Mouse (Mus musculus) cerebellum, adult 18-20 months (tissue): ENCODE measurements around the gene 1700025B11Rik.
"Not testable (repeated sequence)": the region's sequence is repeated elsewhere in the genome, so short reads cannot be mapped to it uniquely, and the experiment has no call there.

Source experiments
- DNase-seq, 2 experiments: peaks; one replicate each; pipeline ENCODE4 v3.0.0; 2021

Gene 1700025B11Rik

GRCm38 (mm10) chr15:77561792-77562191 lies at the start of gene 1700025B11Rik:
Gene 1700025B11Rik, minus strand, starts transcription at chr15:77561892.
- no peak for DNase-seq

DNA sequence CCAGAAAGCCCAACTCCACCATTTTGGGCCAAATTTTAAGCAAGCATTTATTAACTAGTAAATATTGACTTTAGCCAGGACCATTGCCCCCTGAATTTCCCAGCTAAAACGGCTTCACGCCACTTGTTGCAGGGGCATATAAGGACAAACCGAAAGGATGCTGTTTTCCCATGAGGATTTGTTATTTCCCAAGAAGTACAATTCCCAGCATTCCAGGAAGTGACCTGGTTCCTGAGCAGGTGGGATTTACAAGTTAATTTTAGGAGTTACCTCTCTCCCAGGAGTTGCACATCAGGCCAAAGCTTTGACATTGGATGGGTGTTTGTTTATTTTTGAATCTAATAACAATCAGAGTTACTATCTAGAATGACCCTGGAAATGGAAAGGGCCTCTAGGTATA lies 44.4 kb upstream of the 1700025B11Rik start:
- DNase-seq: no peak

DNA sequence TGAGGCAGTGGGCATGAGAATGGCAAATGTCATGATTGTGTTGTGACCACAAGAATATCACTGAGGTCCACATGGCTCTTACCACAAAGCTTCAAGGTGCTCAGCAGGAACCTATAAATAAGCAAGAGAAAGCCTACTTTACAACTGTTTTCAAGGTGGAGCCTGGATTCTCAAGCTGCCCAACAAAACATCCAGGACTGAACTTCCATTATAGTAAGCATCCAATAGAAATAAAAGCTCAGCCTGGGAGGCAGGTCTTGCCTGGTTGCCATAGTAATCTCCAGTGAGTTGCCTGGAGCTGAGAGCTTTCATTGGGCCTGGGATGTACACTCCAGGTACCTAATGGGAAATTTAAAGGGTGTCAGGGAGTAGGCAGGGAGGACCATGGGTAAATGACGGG lies 37.3 kb upstream of the 1700025B11Rik start, which contains the start of gene Gm36245:
Gene Gm36245 (plus strand): TSS at position 301 of the 400 bp plus-strand sequence.
- no peak for DNase-seq

GRCm38 (mm10) chr15:77598429-77598828 lies 36.7 kb upstream of the 1700025B11Rik start:
- DNase-seq: no peak

DNA sequence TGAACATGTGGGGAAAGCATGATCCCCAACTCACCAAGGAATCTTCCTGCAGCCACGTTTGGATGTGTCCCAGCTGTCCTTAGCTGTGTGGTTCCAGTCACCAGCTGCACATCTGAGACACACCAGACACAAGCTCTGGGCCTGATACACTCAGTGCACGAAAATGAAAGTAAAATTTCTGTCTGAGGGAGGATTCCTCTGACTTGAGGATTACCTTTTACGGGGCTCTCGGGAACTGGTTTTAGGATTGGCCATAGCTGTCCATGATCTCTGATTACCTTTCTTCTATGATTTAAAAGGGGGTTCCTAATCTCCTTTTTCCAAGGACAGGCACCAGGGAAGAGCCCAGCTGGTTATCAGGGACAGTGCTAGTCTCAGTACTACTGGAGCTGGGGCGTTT lies 34.3 kb upstream of the 1700025B11Rik start, which contains the start of gene Apol10b:
Gene Apol10b (minus strand): TSS at position 165 of the 400 bp plus-strand sequence.
- no peak for DNase-seq

- no peak for DNase-seq
Measured at GRCm38 (mm10) chr15:77593557-77593956, 31.9 kb upstream of the 1700025B11Rik start.

GRCm38 (mm10) chr15:77590881-77591280 lies 29.2 kb upstream of the 1700025B11Rik start:
- DNase-seq: no peak

DNA sequence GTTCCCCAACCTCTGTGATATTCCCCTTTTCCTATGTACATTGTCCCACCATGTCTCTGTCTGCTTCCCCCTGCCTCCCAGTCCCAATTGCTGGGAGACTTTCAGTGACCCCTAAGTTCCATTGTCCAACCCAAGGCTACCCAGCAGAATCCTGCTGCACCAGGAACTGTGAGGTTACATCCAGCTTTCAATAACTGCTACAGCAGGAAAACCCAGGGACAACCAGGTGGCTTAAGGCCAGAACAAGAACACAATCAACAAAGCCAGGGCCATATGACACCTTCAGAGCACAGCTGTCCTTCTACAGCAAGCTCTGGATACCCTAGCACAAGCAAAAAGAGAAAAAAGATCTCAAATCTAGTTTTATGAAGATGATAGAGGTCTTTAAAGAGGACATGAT lies 27.3 kb upstream of the 1700025B11Rik start:
- DNase-seq: no peak

- no peak for DNase-seq
Measured at GRCm38 (mm10) chr15:77587026-77587425, 25.3 kb upstream of the 1700025B11Rik start.

- DNase-seq: no peak
Measured at GRCm38 (mm10) chr15:77581681-77582080, 20.0 kb upstream of the 1700025B11Rik start.

GRCm38 (mm10) chr15:77579311-77579710 lies 17.6 kb upstream of the 1700025B11Rik start:
- no peak for DNase-seq

DNA sequence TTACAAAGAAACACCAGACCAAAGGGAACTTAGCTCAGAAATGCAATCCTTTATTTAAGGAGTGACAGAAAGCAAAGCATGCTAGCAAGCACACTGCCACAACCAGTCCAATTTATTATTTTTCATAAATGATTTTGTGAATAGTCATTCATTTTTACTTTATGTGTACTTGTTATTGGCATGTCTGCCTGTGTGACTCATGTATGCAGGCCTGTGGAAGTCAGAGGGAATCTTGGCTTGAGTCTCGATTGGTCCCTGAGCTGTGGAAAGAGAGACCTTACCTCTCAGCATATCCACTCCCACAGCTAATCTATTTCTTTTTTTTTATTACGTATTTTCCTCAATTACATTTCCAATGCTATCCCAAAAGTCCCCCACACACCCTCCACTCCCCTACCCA lies 17.1 kb upstream of the 1700025B11Rik start:
- no peak for DNase-seq

DNA sequence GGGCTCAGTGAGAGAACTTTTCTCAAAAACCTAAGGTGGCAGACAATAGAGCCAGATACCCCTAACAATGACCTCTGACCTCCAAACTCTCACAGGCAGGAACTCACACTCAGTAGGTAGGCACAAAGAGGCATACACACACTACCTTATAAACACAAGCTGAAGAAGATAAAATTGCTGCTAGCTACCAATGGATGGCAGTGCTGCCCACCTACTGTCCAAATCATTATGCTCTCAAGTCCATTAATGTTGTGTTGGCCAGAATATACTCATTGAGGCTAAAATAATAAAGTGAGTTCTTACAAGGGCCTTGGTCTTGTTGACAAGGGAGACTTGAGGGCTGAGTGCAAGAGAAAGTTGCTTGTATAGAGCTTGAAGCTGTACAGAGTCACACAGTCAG lies 1.5 kb upstream of the 1700025B11Rik start:
- no peak for DNase-seq

DNA sequence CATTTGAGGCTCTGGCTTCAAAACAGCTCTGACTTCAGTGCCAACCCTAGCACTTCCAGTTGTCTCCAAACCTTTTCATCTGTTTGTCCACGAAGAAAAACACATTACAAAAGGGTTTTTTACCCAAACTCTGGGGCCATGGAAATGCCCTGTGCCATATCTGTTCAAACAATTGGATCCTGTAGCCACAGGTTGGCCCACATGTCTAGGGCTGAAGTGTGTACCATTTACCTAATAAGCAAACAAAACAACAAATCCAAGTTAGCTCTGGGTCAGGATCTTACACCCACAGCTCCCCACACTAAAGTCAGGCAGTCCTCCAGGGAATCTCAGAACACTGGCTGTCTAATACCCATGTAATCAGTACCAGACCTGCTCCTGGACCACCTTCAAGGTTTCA lies 22.5 kb downstream of the 1700025B11Rik start:
- not testable (repeated sequence) for DNase-seq

DNA sequence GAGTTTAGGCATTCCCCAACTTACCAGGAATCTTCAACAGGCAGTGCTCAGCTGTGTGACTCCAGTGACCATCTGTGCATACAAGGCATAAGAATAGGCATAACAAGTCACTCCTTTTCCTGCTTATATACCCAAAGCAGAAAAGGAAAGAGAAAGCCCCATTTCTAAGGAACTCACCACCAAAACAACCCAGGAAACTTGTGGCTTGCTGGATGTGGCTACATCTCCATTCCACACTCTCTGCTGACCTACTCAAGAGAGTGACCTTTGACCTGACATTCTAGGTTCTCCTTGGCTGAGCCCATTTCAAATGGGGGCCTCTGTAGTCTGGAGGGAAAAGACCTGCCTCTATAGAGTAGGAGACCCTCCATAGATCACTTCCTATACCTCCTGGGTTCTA lies 28.5 kb downstream of the 1700025B11Rik start, which contains the start of gene Apol7c:
Gene Apol7c (minus strand): TSS at position 101 of the 400 bp plus-strand sequence.
- no peak for DNase-seq

- DNase-seq: peak; percentile 27 to 30
Measured at GRCm38 (mm10) chr15:77523186-77523843, 38.4 kb downstream of the 1700025B11Rik start.

GRCm38 (mm10) chr15:77520596-77520995 lies 41.1 kb downstream of the 1700025B11Rik start:
- DNase-seq: not testable (repeated sequence)
